Mouse (Mus musculus) E14TG2a.4 (cell line): ENCODE measurements around the gene Atp11a.

ENCODE experiments used
- CTCF ChIP-seq: conservative IDR thresholded peaks from 2 replicates; pipeline ENCODE4 v1.5.1; 2014; ENCODE audit warnings: low read length
- NANOG ChIP-seq: IDR thresholded peaks from 2 replicates; pipeline ENCODE4 v1.6.1; 2014; ENCODE audit warnings: borderline replicate concordance, low read length, mixed read lengths
- POU5F1 ChIP-seq: IDR thresholded peaks from 2 replicates; pipeline ENCODE4 v1.6.1; 2014; ENCODE audit warnings: low read length, borderline replicate concordance

GRCm38 (mm10) chr8:12863608-12864007 is 106.8 kb downstream of the Atp11a start:
- TF ChIP-seq CTCF (no peak), NANOG (no peak), POU5F1 (no peak)
